Mouse (Mus musculus): ENCODE measurements around the gene Col27a1. TPM values are rescaled to one million over a fixed set of nuclear protein-coding genes. Genes with fewer than 3 reads are reported as not detected.
A peak's percentile ranks its signal among the peaks of the same experiment; 100 is the strongest.

The Col27a1 gene
- polyA plus RNA-seq, 1 experiment from 2014 or later: 7.2 TPM

- no peaks in the 10 kb centered on the region for H3K9me3 ChIP-seq (ENCODE audit: low read length)
- DNase-seq (ENCODE audit: low spot score): no peak
- H3K9ac ChIP-seq (replicated peaks; ENCODE audit: low read depth): no peak overlapping the region
- no peaks in the 10 kb centered on the region for H3K27me3 ChIP-seq (replicated peaks; ENCODE audit: insufficient read depth, low read length)
- H3K4me2 ChIP-seq (replicated peaks; ENCODE audit: low read depth, low read length): no peak overlapping the region
- no peaks in the 10 kb centered on the region for H3K36me3 ChIP-seq (ENCODE audit: insufficient read depth, low read length)
- no peaks in the 10 kb centered on the region for H3K4me1 ChIP-seq (ENCODE audit: insufficient read depth, low read depth, low read length)
- ATAC-seq: no peak
- TF ChIP-seq CTCF (IDR thresholded peaks at IDR 0.05) (no peak), EP300 (IDR thresholded peaks at IDR 0.05) (no peak)
- H3K27ac ChIP-seq (ENCODE audit: low read length): no peak overlapping the region
- H3K4me3 ChIP-seq (ENCODE audit: low read depth, low read length): no peak overlapping the region
- whole genome bisulfite sequencing: 35% methylated on average over 7 of the region's 7 CpGs
These were observed 8.2 kb upstream of the Col27a1 start for GRCm38 (mm10) chr4:63205583-63205982.

- Histone ChIP-seq H3K36me3 (ENCODE audit: insufficient read depth, low read length) (no peaks in the 10 kb centered on the region), H3K4me3 (ENCODE audit: low read depth, low read length) (peak overlapping the region; percentile 74), H3K27me3 (replicated peaks; ENCODE audit: insufficient read depth, low read length) (peaks cover 6% of the 10 kb centered on the region; the same call in 1 of the 2 replicates), H3K27ac (ENCODE audit: low read length) (peak overlapping the region; percentile 64), H3K4me2 (replicated peaks; ENCODE audit: low read depth, low read length) (peak overlapping the region; percentile 100), H3K9ac (replicated peaks; ENCODE audit: low read depth) (peak overlapping the region; percentile 66), H3K9me3 (ENCODE audit: low read length) (no peaks in the 10 kb centered on the region), H3K4me1 (ENCODE audit: insufficient read depth, low read depth, low read length) (peaks cover 12% of the 10 kb centered on the region)
- TF ChIP-seq CTCF (IDR thresholded peaks at IDR 0.05): peak; percentile 97
- TF ChIP-seq EP300 (IDR thresholded peaks at IDR 0.05): no peak
- 2% methylated on average over 47 of the region's 71 CpGs for WGBS
- ATAC-seq: peak; percentile 39
- peak; percentile 85 for DNase-seq (ENCODE audit: low spot score)
These were observed 1.6 kb downstream of the Col27a1 start for GRCm38 (mm10) chr4:63215185-63215992.

- Histone ChIP-seq H3K4me3 (ENCODE audit: low read depth, low read length) (peak overlapping the region; percentile 74), H3K9ac (replicated peaks; ENCODE audit: low read depth) (peak overlapping the region; percentile 66), H3K27me3 (replicated peaks; ENCODE audit: insufficient read depth, low read length) (peaks cover 6% of the 10 kb centered on the region; the same call in 1 of the 2 replicates), H3K4me1 (ENCODE audit: insufficient read depth, low read depth, low read length) (peaks cover 12% of the 10 kb centered on the region), H3K9me3 (ENCODE audit: low read length) (no peaks in the 10 kb centered on the region), H3K27ac (ENCODE audit: low read length) (peak overlapping the region; percentile 64; the same call in 1 of the 2 replicates), H3K4me2 (replicated peaks; ENCODE audit: low read depth, low read length) (peak overlapping the region; percentile 100), H3K36me3 (ENCODE audit: insufficient read depth, low read length) (no peaks in the 10 kb centered on the region)
- 2% methylated on average over 24 of the region's 24 CpGs for WGBS
- ATAC-seq: peak; percentile 48
- peak; percentile 73 for TF ChIP-seq CTCF (IDR thresholded peaks at IDR 0.05)
- TF ChIP-seq EP300 (IDR thresholded peaks at IDR 0.05): no peak
- peak; percentile 62 for DNase-seq (ENCODE audit: low spot score)
These were observed 2.3 kb downstream of the Col27a1 start for GRCm38 (mm10) chr4:63215993-63216531.

- H3K4me2 ChIP-seq (replicated peaks; ENCODE audit: low read depth, low read length): peak overlapping the region; percentile 100
- peak overlapping the region; percentile 64; the same call in 1 of the 2 replicates for H3K27ac ChIP-seq (ENCODE audit: low read length)
- peak overlapping the region; percentile 74 for H3K4me3 ChIP-seq (ENCODE audit: low read depth, low read length)
- ATAC-seq: peak; percentile 62
- peak overlapping the region; percentile 66; the same call in 1 of the 2 replicates for H3K9ac ChIP-seq (replicated peaks; ENCODE audit: low read depth)
- H3K27me3 ChIP-seq (replicated peaks; ENCODE audit: insufficient read depth, low read length): peaks cover 6% of the 10 kb centered on the region; the same call in 1 of the 2 replicates
- H3K4me1 ChIP-seq (ENCODE audit: insufficient read depth, low read depth, low read length): peaks cover 12% of the 10 kb centered on the region
- TF ChIP-seq CTCF (IDR thresholded peaks at IDR 0.05) (no peak; the same call in 1 of the 2 replicates), EP300 (IDR thresholded peaks at IDR 0.05) (no peak)
- H3K9me3 ChIP-seq (ENCODE audit: low read length): no peaks in the 10 kb centered on the region
- 10% methylated on average over 9 of the region's 9 CpGs for WGBS
- DNase-seq (ENCODE audit: low spot score): peak; percentile 70
- H3K36me3 ChIP-seq (ENCODE audit: insufficient read depth, low read length): no peaks in the 10 kb centered on the region
These were observed 2.8 kb downstream of the Col27a1 start for GRCm38 (mm10) chr4:63216566-63216965.

- Histone ChIP-seq H3K27me3 (replicated peaks; ENCODE audit: insufficient read depth, low read length) (peaks cover 6% of the 10 kb centered on the region; the same call in 1 of the 2 replicates), H3K4me3 (ENCODE audit: low read depth, low read length) (no peak overlapping the region), H3K4me1 (ENCODE audit: insufficient read depth, low read depth, low read length) (peaks cover 12% of the 10 kb centered on the region), H3K4me2 (replicated peaks; ENCODE audit: low read depth, low read length) (no peak overlapping the region), H3K36me3 (ENCODE audit: insufficient read depth, low read length) (no peaks in the 10 kb centered on the region), H3K27ac (ENCODE audit: low read length) (0 out of 2 replicates have a peak overlapping the region, but pooled peaks have one; percentile 28), H3K9me3 (ENCODE audit: low read length) (no peaks in the 10 kb centered on the region), H3K9ac (replicated peaks; ENCODE audit: low read depth) (no peak overlapping the region)
- TF ChIP-seq EP300 (IDR thresholded peaks at IDR 0.05) (no peak), CTCF (IDR thresholded peaks at IDR 0.05) (no peak)
- peak; percentile 58 for DNase-seq (ENCODE audit: low spot score)
- 53% methylated on average over 6 of the region's 6 CpGs for WGBS
- peak; percentile 16 for ATAC-seq
These were observed 3.7 kb downstream of the Col27a1 start for GRCm38 (mm10) chr4:63217513-63217912.

- ATAC-seq: no peak
- no peak overlapping the region for H3K4me2 ChIP-seq (replicated peaks; ENCODE audit: low read depth, low read length)
- peaks cover 7% of the 10 kb centered on the region; the same call in 1 of the 2 replicates for H3K4me1 ChIP-seq (ENCODE audit: insufficient read depth, low read depth, low read length)
These were observed 5.3 kb downstream of the Col27a1 start for GRCm38 (mm10) chr4:63219059-63219458.

More at GRCm38 (mm10) chr4:63219059-63219458, 5.3 kb downstream of the Col27a1 start:
- no peak for TF ChIP-seq CTCF (IDR thresholded peaks at IDR 0.05)
- TF ChIP-seq EP300 (IDR thresholded peaks at IDR 0.05): no peak
- Histone ChIP-seq H3K9me3 (ENCODE audit: low read length) (no peaks in the 10 kb centered on the region), H3K27me3 (replicated peaks; ENCODE audit: insufficient read depth, low read length) (no peaks in the 10 kb centered on the region), H3K36me3 (ENCODE audit: insufficient read depth, low read length) (no peaks in the 10 kb centered on the region), H3K9ac (replicated peaks; ENCODE audit: low read depth) (no peak overlapping the region), H3K27ac (ENCODE audit: low read length) (no peak overlapping the region), H3K4me3 (ENCODE audit: low read depth, low read length) (no peak overlapping the region)
- no peak for DNase-seq (ENCODE audit: low spot score)
- WGBS: 79% methylated on average over 3 of the region's 3 CpGs
